Mouse (Mus musculus) T-helper 1 cell (primary cell): ENCODE measurements at regions not wholly inside any gene's neighbourhood (a gene's known extent, or its start where the extent isn't known, plus 50 kb on each side); places are given as distances from the start of the nearest gene placed in this dataset.

Source experiments
- in situ Hi-C: fragments of 300-600 bp; cut with MboI, MseI; formaldehyde crosslinking; loops from one replicate; pipeline ENCODE4 v1.15.1; 2025; ENCODE audit warnings: high pct_unique_total_duplicates

DNA sequence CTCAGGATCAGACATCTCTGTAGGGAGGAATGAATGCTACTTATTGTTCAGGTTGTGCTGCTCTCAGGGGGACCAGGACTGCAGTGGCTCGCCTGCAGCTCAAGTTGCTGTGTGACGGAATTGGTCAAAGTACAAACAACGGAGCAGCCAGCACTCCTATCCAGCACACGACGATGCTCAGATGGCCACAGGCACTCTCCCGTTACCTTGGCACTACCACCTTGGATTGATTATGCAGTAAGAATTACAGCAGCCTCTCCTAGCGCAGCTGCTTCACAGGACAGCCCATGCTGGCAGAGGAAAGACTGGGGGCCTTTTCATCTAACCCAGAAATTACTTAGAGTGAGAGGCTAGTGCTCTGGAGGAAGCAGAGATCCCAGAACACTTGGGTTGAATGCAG is 226.5 kb downstream of the Maf start:
- in situ Hi-C loops: no loop called here

- in situ Hi-C loops: no loop called here
Observed at GRCm38 (mm10) chr8:115478406-115479060, 229.1 kb downstream of the Maf start.

- in situ Hi-C loops: no loop called here
Observed at GRCm38 (mm10) chr8:115476071-115476470, 231.5 kb downstream of the Maf start.

DNA sequence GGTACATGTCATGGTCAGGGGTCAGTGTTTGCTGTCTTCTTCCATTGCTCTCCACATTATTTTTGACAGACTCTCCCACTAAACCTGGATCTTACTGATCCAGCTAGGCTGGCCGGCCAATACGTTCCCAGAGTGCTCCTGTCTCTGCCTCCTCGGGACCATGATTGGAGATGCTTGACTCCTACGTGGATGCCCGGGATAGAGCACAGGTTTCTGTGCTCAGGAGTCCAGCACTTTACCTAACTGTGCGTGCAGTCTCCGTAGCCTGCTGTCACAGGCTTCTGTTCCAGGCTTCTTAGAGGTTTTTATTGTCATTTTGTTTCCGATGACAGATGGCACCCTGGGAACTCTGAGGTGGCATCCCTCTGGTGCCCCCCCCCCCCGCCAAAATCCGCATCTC is 232.4 kb downstream of the Maf start:
- in situ Hi-C loops: no loop called here

GRCm38 (mm10) chr8:115473974-115474373 is 233.6 kb downstream of the Maf start:
- in situ Hi-C loops: no loop called here

- in situ Hi-C loops: no loop called here
Observed at GRCm38 (mm10) chr8:115466553-115466952, 241.0 kb downstream of the Maf start.

- in situ Hi-C loops: no loop called here
Observed at GRCm38 (mm10) chr8:115466122-115466521, 241.5 kb downstream of the Maf start.

- in situ Hi-C loops: no loop called here
Observed at GRCm38 (mm10) chr8:115462657-115463056, 244.9 kb downstream of the Maf start.

DNA sequence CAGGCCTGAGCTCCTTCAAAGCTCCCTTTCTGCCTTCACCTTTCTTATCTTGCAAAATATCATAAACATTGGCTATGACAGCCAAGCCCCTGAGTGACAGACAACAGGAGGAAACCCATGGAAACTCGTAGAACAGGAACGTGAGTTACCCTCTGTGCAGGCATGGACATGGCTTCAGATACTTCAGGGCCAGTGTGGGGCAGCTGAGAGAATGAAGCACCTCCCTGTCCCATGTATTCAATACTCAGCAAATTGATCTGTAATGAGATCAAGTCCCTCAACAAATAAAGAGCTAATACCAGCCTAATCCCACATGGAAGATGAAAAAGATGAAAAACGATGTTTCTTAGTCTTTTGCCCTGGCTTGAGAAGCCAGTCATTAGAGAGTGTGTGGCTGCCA is 249.5 kb downstream of the Maf start:
- in situ Hi-C loops: loop anchor here (10.0 kb wide), 1 partner anchor 1637 kb away; the partner anchor contains the start of gene Bco1

DNA sequence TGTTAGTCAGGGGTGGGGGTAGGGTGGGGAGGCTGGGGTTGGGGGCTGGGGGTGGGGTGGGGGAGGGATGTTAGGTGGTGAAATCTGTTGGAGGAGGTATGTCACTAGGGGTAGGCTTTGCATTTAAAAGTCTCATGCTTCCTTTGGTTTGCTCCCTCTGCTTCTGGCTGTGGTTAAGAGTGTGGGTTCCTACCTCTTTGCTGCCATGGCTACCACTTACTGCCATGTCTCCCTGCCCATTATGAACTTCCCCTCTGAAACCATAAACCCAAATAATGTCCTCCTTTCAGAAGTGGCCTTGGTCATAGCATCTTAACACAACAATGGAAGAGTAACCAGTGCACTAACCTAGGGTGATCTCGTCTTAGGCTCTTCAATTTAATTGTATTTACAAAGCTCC is 256.8 kb downstream of the Maf start:
- in situ Hi-C loops: loop anchor here (10.0 kb wide), 1 partner anchor 1644 kb away; the partner anchor contains the start of gene Bco1

GRCm38 (mm10) chr8:115448367-115448766 is 259.2 kb downstream of the Maf start:
- in situ Hi-C loops: no loop called here

DNA sequence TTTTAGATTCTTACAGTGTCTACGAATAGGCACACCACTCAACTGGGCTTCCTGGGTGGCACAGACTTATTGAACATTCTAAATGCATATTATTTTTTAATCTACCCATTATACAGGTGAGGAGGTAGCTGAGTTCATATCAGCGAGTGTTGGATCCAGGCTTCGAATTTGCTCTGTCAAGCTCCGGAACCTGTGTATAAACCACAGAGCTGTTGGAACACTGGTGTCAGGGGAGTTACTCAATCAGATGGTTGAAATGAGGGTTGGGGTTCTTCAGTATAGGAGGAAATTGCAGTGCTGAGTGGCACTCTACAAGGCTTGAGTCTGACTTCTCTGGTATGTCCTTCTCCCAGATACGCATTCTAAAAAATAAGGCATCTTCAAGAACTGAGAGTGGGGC is 263.1 kb downstream of the Maf start:
- in situ Hi-C loops: no loop called here

DNA sequence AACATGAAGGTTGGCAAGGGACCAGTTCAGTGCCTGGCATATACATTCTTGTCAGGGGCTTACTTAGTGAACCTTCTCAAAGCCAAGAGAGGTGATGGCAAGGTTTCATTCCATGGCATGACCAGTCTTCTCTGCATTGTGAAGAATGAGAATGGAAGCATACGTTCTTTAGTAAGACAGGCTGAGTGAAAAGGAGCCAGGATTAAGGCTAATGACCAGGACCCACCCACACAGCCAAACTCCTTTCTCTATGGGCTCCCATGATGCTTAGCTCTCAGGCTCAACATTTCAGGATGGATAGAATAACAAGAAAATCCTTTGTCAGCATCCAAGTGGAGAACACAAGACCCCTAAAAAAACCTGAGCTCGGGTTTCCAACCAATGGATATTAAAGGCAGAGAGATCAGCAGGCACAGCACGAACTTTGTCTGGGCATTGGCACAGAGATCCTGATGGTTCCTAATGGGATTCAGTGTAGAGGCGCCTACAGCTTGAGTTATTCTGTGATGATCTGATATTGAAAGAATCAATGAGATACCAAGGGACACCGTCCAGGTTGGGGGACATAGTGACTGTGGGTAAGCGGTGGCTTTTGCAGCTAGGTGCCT is 265.5 kb downstream of the Maf start:
- in situ Hi-C loops: no loop called here

DNA sequence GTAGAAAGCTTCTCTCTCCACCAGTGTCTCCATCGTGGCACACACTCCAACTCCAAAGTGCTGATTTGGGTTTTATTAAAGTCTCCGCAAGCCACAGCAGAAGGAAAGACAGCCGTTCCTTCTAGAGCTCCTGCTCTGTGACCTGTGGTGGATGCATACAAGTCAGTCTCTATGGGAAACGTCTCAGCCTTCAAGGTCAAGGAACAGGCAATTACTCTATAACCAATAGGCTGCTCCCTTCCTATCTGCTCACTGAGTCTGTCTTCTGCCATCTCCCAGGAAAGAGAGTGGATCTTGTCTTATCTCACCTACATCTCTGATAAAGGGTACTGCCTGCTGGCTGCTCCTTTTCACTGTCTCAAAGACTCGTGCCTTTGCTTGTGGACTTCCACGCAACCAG is 266.3 kb downstream of the Maf start:
- in situ Hi-C loops: no loop called here

DNA sequence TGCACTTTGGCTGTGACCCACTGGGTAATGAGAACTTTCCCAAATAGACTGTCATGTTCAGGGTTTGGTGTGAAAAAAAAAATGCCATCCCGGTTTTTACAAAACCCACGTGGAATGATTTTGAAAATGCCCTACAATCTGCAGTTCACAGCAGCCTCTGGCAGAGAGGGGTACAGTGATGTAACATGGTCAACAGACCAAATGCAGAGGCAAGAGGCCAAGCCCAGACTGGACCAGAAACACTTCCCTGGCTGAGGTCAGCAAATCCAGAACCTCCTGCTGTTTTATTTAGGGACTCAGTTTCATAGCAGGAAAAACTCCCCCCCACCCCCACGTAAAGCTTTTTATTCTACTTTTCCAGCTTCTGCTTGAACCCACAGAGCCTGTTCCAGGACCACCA is 267.4 kb downstream of the Maf start:
- in situ Hi-C loops: no loop called here

DNA sequence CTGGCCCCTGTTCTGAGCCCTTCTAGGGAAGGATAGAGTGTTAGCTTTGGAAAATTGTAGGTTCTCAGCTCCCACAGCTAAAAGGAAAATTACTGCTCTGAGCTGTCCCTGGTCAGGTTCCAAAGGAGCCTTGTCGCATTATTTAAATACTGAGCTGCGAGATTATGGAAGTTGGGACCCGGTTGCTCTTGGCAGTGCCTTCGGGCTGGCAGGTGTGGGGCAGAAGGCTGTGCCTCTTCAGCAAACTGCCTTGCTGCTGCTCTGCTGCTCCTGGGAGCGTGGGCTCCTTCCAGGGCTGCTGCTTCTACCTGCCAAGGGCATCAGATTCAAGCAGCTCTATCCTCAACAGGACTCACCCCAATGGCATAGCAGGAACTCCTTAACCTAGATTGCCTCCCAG is 268.1 kb downstream of the Maf start:
- in situ Hi-C loops: no loop called here

DNA sequence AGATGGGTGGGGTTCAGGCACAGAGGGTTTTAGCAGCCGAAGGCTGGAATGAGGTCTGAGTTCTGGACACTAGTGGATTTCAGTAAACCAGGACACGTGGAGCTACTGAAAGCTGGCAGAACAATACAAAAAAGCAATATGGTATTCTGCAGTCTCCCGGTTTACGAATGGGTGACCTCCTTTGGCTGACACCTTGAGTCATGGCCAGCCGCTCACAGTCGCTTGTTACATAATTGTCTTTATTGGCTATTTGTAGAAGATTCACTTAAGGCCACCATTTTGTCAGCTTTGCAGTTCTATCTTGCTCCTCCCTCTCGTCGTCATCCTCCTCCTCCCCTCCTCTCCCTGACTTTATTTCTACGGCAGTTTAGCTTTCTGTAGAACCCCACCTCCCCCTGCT is 269.6 kb downstream of the Maf start:
- in situ Hi-C loops: no loop called here

DNA sequence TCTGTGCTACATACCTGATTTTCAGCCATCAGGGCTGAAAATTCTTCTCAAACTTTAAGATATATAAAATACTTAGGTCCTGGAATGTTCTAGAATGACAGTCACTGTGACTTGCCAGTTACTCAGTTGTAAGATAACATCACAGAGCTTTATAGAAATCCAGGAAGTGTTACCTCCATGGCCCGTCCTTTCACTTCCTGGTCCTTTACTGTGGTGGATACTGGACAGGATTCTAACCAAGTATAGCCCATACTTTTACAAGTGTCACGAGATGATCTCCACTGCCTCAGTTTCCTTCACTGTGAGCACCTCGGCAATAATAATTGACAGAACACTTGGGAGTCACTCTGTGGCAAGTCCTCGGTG is 271.3 kb downstream of the Maf start:
- in situ Hi-C loops: no loop called here

DNA sequence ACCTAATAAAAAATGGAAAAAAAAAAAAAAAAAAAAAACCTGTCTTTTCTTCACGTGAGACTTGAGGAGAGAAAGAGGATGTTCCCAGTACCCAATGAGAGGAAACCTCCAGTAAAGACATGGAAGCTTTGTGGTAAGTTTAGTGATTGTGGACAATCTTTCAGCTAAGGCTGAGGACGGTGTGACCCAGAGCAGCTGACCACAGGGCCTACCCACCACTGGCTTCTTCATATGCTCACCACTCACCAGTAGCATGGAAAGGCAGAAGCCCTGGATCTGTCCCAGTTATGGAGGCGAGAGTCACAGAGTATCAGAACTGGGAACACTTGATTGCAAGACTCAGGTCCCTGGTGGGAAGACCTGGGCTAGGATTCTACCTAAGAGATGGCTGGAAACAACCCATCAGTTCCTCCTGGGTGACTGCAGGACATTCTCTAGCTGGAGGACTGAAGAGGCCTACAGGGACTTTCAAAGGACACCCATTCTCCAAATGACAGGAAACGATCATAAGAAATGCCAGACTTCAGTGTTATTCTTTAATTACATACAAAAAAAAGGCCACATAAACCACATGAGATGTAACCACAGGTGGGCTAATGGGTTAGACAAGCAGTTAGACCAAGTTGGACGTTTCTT is 271.8 kb downstream of the Maf start:
- in situ Hi-C loops: no loop called here

DNA sequence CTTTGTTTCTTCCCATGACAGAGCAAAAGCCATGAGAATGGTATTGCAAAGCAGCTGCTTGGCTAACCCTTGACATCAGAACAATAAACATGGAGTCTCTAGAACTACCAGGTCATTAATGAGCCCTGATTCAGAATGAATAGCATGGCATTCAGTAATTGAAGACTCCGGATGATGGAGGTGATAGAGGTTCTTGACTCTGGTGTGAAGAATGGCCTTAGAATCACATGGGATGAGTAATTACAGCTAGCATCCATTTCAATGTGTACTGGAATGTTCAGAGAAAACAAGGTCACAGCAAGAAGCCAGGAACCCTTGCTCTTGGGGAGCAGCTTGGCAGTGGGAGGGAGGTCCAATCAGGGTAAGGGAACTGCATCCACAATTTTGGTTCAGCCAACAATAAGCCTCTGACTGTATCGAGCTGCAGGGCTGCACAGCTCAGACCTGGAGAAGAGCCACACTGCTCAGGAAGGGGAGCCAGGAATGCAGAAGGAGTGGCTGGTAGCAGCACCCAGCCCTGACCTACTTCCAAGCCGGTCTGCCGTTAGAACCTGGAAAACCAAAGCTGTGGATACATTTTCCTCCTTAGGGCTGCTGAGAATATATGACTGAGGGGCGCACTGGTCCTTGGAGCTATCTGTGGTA is 275.1 kb downstream of the Maf start:
- in situ Hi-C loops: loop anchor here (5.0 kb wide), 1 partner anchor 950 kb away; no protein-coding TSS in a partner anchor

DNA sequence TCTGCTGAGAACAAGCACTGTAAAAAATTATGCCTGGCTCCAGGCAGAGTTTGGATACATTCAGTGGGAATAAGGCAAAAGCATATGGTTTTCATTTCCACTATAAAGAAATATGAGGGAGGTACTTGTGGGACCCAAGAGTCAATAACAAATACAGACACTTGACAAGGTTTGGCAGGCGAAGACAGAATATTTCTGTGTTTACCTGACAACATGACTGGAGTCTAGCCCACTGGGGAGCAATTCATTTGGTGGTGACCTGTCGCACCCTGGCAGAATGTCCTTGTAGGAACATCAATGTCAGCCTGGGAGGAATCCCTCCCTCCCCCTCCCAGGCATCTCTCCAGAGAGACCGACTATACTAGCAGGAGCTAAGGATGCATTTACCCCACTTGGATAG is 276.8 kb downstream of the Maf start:
- in situ Hi-C loops: loop anchor here (5.0 kb wide), 1 partner anchor 948 kb away; no protein-coding TSS in a partner anchor

DNA sequence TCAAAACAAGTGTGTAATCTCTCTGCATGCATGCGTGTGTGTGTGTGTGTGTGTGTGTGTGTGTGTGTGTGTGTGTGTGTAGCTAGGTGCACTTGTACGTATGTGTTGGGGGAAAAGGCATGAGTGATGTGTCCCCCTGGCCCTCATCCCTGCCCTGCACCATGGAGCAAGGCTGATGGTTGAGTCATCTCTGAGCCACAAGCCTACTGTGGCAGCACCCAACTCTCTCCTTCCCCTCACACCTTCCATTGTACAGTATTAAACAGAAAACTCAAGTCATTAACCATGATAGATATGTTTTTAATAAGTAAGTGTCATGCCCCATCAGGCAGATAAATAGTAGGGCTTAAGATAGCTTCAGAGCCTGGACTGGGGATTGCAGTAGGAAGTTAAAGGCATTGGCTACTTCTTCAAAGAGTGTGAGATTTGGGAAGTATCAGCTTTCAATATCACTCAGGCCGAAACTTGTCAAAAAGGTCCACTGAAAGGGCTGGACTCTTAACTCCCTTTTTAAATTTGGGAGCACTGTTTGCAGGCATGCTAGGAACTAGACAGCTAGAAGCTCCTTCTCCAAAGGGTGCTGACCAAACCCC is 278.2 kb downstream of the Maf start:
- in situ Hi-C loops: no loop called here
